Mouse (Mus musculus): ENCODE measurements around the gene Chchd1.
"Not testable (repeated sequence)": the region's sequence is repeated elsewhere in the genome, so short reads cannot be mapped to it uniquely, and the experiment has no call there.

Gene Chchd1

GRCm38 (mm10) chr14:20689009-20689408 is 13.8 kb upstream of the Chchd1 start:
- no peak for DNase-seq

- no peak for DNase-seq
Measured at GRCm38 (mm10) chr14:20691772-20692171, 11.0 kb upstream of the Chchd1 start.

GRCm38 (mm10) chr14:20693589-20694101 is 9.2 kb upstream of the Chchd1 start:
- no peak for DNase-seq

- DNase-seq, result no peak
Measured at GRCm38 (mm10) chr14:20694185-20694883, 8.5 kb upstream of the Chchd1 start.

- peak; percentile 71 to 77 for DNase-seq
Measured at GRCm38 (mm10) chr14:20694884-20695760, 7.7 kb upstream of the Chchd1 start, which contains the start of gene Fut11. Fut11 (plus strand) TSS chr14:20694968.

- no peak for DNase-seq
Measured at GRCm38 (mm10) chr14:20695761-20696520, 6.9 kb upstream of the Chchd1 start.

GRCm38 (mm10) chr14:20696986-20697385 is 5.8 kb upstream of the Chchd1 start:
- peak in 1 of 2 experiments; percentile 30 for DNase-seq

- no peak for DNase-seq
Measured at GRCm38 (mm10) chr14:20698515-20698914, 4.3 kb upstream of the Chchd1 start.

- no peak for DNase-seq
Measured at GRCm38 (mm10) chr14:20700362-20700761, 2.4 kb upstream of the Chchd1 start.

GRCm38 (mm10) chr14:20701554-20701953 is 1.3 kb upstream of the Chchd1 start:
- no peak for DNase-seq

- no peak for DNase-seq
Measured at GRCm38 (mm10) chr14:20702096-20702740, 588 bp upstream of the Chchd1 start.

GRCm38 (mm10) chr14:20703461-20703860 is 655 bp downstream of the Chchd1 start:
- DNase-seq, result not testable (repeated sequence)

GRCm38 (mm10) chr14:20707201-20708190 is 4.7 kb downstream of the Chchd1 start, which contains the start of gene Zswim8:
Zswim8 (plus strand) TSS chr14:20707552.
- peak; percentile 57 to 71 for DNase-seq

- no peak for DNase-seq
Measured at GRCm38 (mm10) chr14:20708239-20708638, 5.4 kb downstream of the Chchd1 start.

- no peak for DNase-seq
Measured at GRCm38 (mm10) chr14:20713832-20714231, 11.0 kb downstream of the Chchd1 start.

- DNase-seq, result no peak
Measured at GRCm38 (mm10) chr14:20718443-20718842, 15.6 kb downstream of the Chchd1 start.

GRCm38 (mm10) chr14:20719767-20720166 is 17.0 kb downstream of the Chchd1 start:
- no peak for DNase-seq

GRCm38 (mm10) chr14:20721371-20721770 is 18.6 kb downstream of the Chchd1 start:
- DNase-seq, result no peak

- no peak for DNase-seq
Measured at GRCm38 (mm10) chr14:20723006-20723405, 20.2 kb downstream of the Chchd1 start.

GRCm38 (mm10) chr14:20724043-20724442 is 21.2 kb downstream of the Chchd1 start:
- DNase-seq, result no peak
